Mouse (Mus musculus) olfactory bulb, adult 2 months (tissue): Measurements from ENCODE around the gene Pnpla1.

ENCODE experiments used
- CTCF ChIP-seq: fragments of 200-500 bp; IDR thresholded peaks from 2 replicates; pipeline ENCODE4 v1.5.1; 2012; ENCODE audit warnings: low read depth, mild to moderate bottlenecking, low read length, moderate library complexity; ENCODE audit not compliant: insufficient read depth
- POLR2A ChIP-seq: fragments of 200-500 bp; IDR thresholded peaks from 2 replicates; pipeline ENCODE4 v1.6.1; 2012; ENCODE audit warnings: mild to moderate bottlenecking, low read depth, low read length, moderate library complexity; ENCODE audit not compliant: insufficient read depth

DNA sequence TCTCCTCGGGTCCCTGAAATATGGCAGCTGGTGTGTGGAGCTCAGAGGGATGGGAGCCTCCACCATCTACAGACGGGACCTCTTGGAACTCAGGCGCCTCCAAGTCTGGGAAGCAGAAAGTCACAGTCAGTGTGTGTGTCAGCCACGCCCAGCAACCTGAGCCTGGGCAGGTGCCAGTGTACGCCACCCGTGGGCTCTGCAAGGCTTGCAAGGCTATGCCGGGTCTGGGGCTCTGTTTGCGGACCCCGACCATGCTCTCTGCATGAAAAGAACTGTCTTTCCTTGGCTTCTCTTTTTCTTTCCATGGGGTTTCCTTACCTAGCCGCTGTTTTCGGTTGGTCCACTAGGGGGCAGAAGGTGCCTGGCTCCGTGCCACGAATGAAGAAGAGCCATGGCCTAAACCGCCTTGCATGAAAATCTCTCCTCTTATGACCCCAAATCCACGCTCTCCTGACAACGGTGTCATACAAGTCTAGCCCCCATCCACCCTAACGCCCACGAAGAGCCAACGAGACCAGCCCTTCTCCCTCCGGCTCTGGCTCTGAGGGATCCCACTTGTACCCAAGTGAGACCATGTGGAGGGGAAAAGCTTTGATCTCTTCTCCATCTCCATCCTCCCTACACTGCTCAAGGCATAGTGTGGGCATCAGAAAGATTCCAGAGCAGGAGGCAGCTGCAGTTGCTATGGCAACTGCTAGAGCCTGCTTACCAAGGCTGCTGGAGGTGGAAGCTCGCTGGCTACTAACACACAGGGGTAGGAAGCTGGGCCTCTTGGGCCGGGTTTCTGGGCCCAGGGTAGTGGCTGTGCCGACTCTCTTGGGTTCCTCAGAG is 46.5 kb downstream of the Pnpla1 start:
- TF ChIP-seq CTCF (peak; percentile 53; the same call in 1 of the 2 replicates), POLR2A (no peak; the same call in 1 of the 2 replicates)
